Comparison of ENCODE assay signal across 18 mouse cellular contexts in genomic region chr4:131848082-131848481, GRCm38 (mm10). TPM values are rescaled to one million over a fixed set of nuclear protein-coding genes. Genes with fewer than 3 reads are reported as not detected.
DNase-seq lines count a peak whose midpoint lies in the region; ATAC-seq and TF ChIP-seq lines count a peak whose summit lies in the region.
"Had no signal": no experiment of that assay in that cellular context is flagged by ENCODE, and none has a peak within 500 bp of the region (broad histone marks: within the 10 kb centered on the region; RNA-seq: fewer than 3 reads in every experiment).

No protein-coding gene starts in this region.

- no peak for TF ChIP-seq EP300 in stomach, postnatal 0 days (optimal IDR thresholded peaks at IDR 0.05)

- H3K9me3 ChIP-seq in hindbrain, embryonic 10.5 days = no peaks in the 10 kb centered on the region
- no peaks in the 10 kb centered on the region for H3K9me3 ChIP-seq in hindbrain, embryonic 13.5 days
- no peaks in the 10 kb centered on the region for H3K9me3 ChIP-seq in stomach, postnatal 0 days (ENCODE audit: control insufficient read depth, low read length)
- H3K9me3 ChIP-seq: megakaryocyte, embryonic 14.5 days had no signal

- H3K36me3 ChIP-seq in hindbrain, embryonic 10.5 days = no peaks in the 10 kb centered on the region
- no peaks in the 10 kb centered on the region; the same call in 1 of the 2 replicates for H3K36me3 ChIP-seq in hindbrain, embryonic 13.5 days
- no peaks in the 10 kb centered on the region; the same call in 1 of the 2 replicates for H3K36me3 ChIP-seq in stomach, postnatal 0 days (ENCODE audit: control insufficient read depth, insufficient read depth, low read length)

- WGBS in hindbrain, embryonic 10.5 days = 66% methylated on average over 6 of the region's 6 CpGs
- WGBS in hindbrain, embryonic 13.5 days = 63% methylated on average over 6 of the region's 6 CpGs
- 48% methylated on average over 6 of the region's 6 CpGs for WGBS in stomach, postnatal 0 days

- DNase-seq in hindbrain, embryonic 10.5 days (ENCODE audit: low spot score) = peak; percentile 57
- peak; percentile 71 for DNase-seq in embryo, embryonic 10 days (ENCODE audit: low spot score)
- peak; percentile 64 for DNase-seq in embryo, embryonic 11 days
- peak; percentile 48 for DNase-seq in forelimb bud, embryonic 11.5 days (ENCODE audit: low read depth, low spot score)
- no peak for DNase-seq in cerebellum, postnatal 10 days
- DNase-seq in stomach, postnatal 0 days (ENCODE audit: low spot score) = no peak
- DNase-seq: cerebellum, adult 2 months; gastrocnemius, postnatal 36 days; kidney, adult 9 months; layer of hippocampus, postnatal 36 days; lung, adult 2 months; right cerebral cortex, postnatal 4 days had no signal

- H3K27me3 ChIP-seq in hindbrain, embryonic 10.5 days (ENCODE audit: insufficient read depth, poor library complexity, severe bottlenecking) = no peaks in the 10 kb centered on the region
- H3K27me3 ChIP-seq in hindbrain, embryonic 13.5 days = no peaks in the 10 kb centered on the region
- H3K27me3 ChIP-seq in stomach, postnatal 0 days (ENCODE audit: control insufficient read depth, insufficient read depth, low read length) = no peaks in the 10 kb centered on the region
- H3K27me3 ChIP-seq: megakaryocyte, embryonic 14.5 days had no signal

- H3K4me2 ChIP-seq in hindbrain, embryonic 13.5 days = no peak overlapping the region
- H3K4me2 ChIP-seq in stomach, postnatal 0 days (replicated peaks; ENCODE audit: low read depth) = no peak overlapping the region
- H3K4me2 ChIP-seq: liver, embryonic 11.5 days had no signal

- no peak for ATAC-seq in hindbrain, embryonic 13.5 days (ENCODE audit: low FRiP score)
- ATAC-seq in stomach, postnatal 0 days (ENCODE audit: low FRiP score, low TSS enrichment) = no peak
- ATAC-seq: forebrain, embryonic 14.5 days; inflammation-experienced regulatory T-cells, adult 6 months had no signal

- H3K9ac ChIP-seq in hindbrain, embryonic 13.5 days = no peak overlapping the region; the same call in 1 of the 2 replicates
- no peak overlapping the region for H3K9ac ChIP-seq in stomach, postnatal 0 days (ENCODE audit: low read length)

- peak overlapping the region; percentile 78 for H3K27ac ChIP-seq in hindbrain, embryonic 10.5 days
- no peak overlapping the region for H3K27ac ChIP-seq in hindbrain, embryonic 13.5 days
- no peak overlapping the region for H3K27ac ChIP-seq in stomach, postnatal 0 days (replicated peaks)

- H3K4me1 ChIP-seq in hindbrain, embryonic 10.5 days (replicated peaks) = peaks cover 63% of the 10 kb centered on the region
- H3K4me1 ChIP-seq in hindbrain, embryonic 13.5 days (replicated peaks) = peaks cover 35% of the 10 kb centered on the region
- H3K4me1 ChIP-seq in stomach, postnatal 0 days (replicated peaks; ENCODE audit: control insufficient read depth, insufficient read depth) = no peaks in the 10 kb centered on the region

- no peak for TF ChIP-seq CTCF in stomach, postnatal 0 days (IDR thresholded peaks at IDR 0.05; ENCODE audit: low read depth)

- no peak overlapping the region for H3K4me3 ChIP-seq in hindbrain, embryonic 10.5 days
- no peak overlapping the region for H3K4me3 ChIP-seq in hindbrain, embryonic 13.5 days
- H3K4me3 ChIP-seq in stomach, postnatal 0 days (ENCODE audit: low read depth, low read length) = no peak overlapping the region
- H3K4me3 ChIP-seq: erythroblast, embryonic 14.5 days; megakaryocyte, embryonic 14.5 days had no signal

RNA-seq across cellular contexts. Expression of gene Mecr, which starts 4.8 kb away (rescaled TPM):
- 47.0 and 58.6 TPM in 2 replicates for polyA plus RNA-seq in hindbrain, embryonic 10.5 days (2016; fragmentation: Nextera tagmentation; extraction: Ambion mirVana)
- 36.9 and 38.5 TPM in 2 replicates for polyA plus RNA-seq in hindbrain, embryonic 13.5 days (2015; fragmentation: Nextera tagmentation; extraction: Ambion mirVana)
- polyA plus RNA-seq in stomach, postnatal 0 days (2015; fragmentation: Nextera tagmentation; extraction: Ambion mirVana) = 47.2 and 48.6 TPM in 2 replicates

RNA-seq across cellular contexts. Expression of gene Ptpru, which starts 10.0 kb away (rescaled TPM):
- 17.0 and 17.2 TPM in 2 replicates for polyA plus RNA-seq in hindbrain, embryonic 10.5 days (2016; fragmentation: Nextera tagmentation; extraction: Ambion mirVana)
- polyA plus RNA-seq in hindbrain, embryonic 13.5 days (2015; fragmentation: Nextera tagmentation; extraction: Ambion mirVana) = 13.2 and 18.6 TPM in 2 replicates
- 3.1 and 3.9 TPM in 2 replicates for polyA plus RNA-seq in stomach, postnatal 0 days (2015; fragmentation: Nextera tagmentation; extraction: Ambion mirVana)
- polyA plus RNA-seq: inflammation-experienced regulatory T-cells, adult 6 months had no signal

RNA-seq across cellular contexts. Expression of gene Srsf4, which starts 25.3 kb away (rescaled TPM):
- 139 and 141 TPM in 2 replicates for polyA plus RNA-seq in hindbrain, embryonic 10.5 days (2016; fragmentation: Nextera tagmentation; extraction: Ambion mirVana)
- 115 and 119 TPM in 2 replicates for polyA plus RNA-seq in hindbrain, embryonic 13.5 days (2015; fragmentation: Nextera tagmentation; extraction: Ambion mirVana)
- 36.5 and 38.3 TPM in 2 replicates for polyA plus RNA-seq in stomach, postnatal 0 days (2015; fragmentation: Nextera tagmentation; extraction: Ambion mirVana)

Comparison
In these comparisons a context has a peak if more than half of its experiments do, and no peak if none do; other contexts are left out.
1. DNase-seq: peak in hindbrain, embryonic 10.5 days (single experiment), embryo, embryonic 10 days (single experiment), embryo, embryonic 11 days (single experiment) and forelimb bud, embryonic 11.5 days (single experiment); none in cerebellum, postnatal 10 days (0 of 2) and stomach, postnatal 0 days (single experiment).